Mouse (Mus musculus): ENCODE measurements around the gene Zfp771.
A peak's percentile ranks its signal among the peaks of the same experiment; 100 is the strongest.

- TF ChIP-seq POLR2A (IDR thresholded peaks at IDR 0.05; ENCODE audit: borderline replicate concordance, control insufficient read depth, low read depth, low read length) (peak; percentile 48; the same call in 1 of the 2 replicates), CTCF (IDR thresholded peaks at IDR 0.05; ENCODE audit: control insufficient read depth, insufficient read depth, low read length) (no peak)
Measured at GRCm38 (mm10) chr7:127296098-127296497, 52.0 kb downstream of the Zfp771 start, which contains the start of gene Itgal.
